Mouse (Mus musculus) testis, adult 2 months (tissue): ENCODE data around the gene Adamts15. TPM values are rescaled to one million over a fixed set of nuclear protein-coding genes. Genes with fewer than 3 reads are reported as not detected.

ENCODE experiments used
- H3K27ac ChIP-seq: fragments of 200-500 bp; 2 replicates; pipeline ENCODE4 v1.5.1; 2012; ENCODE audit warnings: low read depth, low read length; ENCODE audit not compliant: control insufficient read depth, insufficient read depth
- H3K27me3 ChIP-seq: fragments of 200-500 bp; 2 replicates; pipeline ENCODE4 v1.6.1; 2012; ENCODE audit warnings: mild to moderate bottlenecking, low read length, moderate library complexity; ENCODE audit not compliant: control insufficient read depth, insufficient read depth
- H3K36me3 ChIP-seq: fragments of 200-500 bp; 2 replicates; pipeline ENCODE4 v1.6.1; 2012; ENCODE audit warnings: mild to moderate bottlenecking, low read length; ENCODE audit not compliant: control insufficient read depth, insufficient read depth
- H3K4me1 ChIP-seq: fragments of 200-500 bp; 2 replicates; pipeline ENCODE4 v1.6.1; 2012; ENCODE audit warnings: low read length; ENCODE audit not compliant: control insufficient read depth, insufficient read depth
- H3K4me3 ChIP-seq: fragments of 200-500 bp; 2 replicates; pipeline ENCODE4 v1.5.1; 2012; ENCODE audit warnings: low read depth, mild to moderate bottlenecking, low read length, moderate library complexity, mixed read lengths; ENCODE audit not compliant: control insufficient read depth
- CTCF ChIP-seq: fragments of 200-500 bp; IDR thresholded peaks from 2 replicates; pipeline ENCODE4 v1.5.1; 2012; ENCODE audit warnings: low read depth, mild to moderate bottlenecking, inconsistent platforms, low read length, moderate library complexity; ENCODE audit not compliant: control insufficient read depth, insufficient read depth, insufficient replicate concordance
- POLR2A ChIP-seq: fragments of 200-500 bp; IDR thresholded peaks from 2 replicates; pipeline ENCODE4 v1.6.1; 2012; ENCODE audit warnings: low read depth, mild to moderate bottlenecking, inconsistent platforms, low read length, moderate library complexity; ENCODE audit not compliant: control insufficient read depth
- polyA plus RNA-seq: library from polyadenylated mRNA; depleted of rRNA; stranded (reverse); fragments of >200 nt; gene quantifications from 2 replicates; pipeline ENCODE4 v1.2.3, GENCODE M21; 2012

The Adamts15 gene
- polyA plus RNA-seq, 1 experiment, result 0.58 TPM

- Histone ChIP-seq H3K27ac (no peak overlapping the region), H3K27me3 (no peaks in the 10 kb centered on the region), H3K36me3 (no peaks in the 10 kb centered on the region), H3K4me3 (no peak overlapping the region), H3K4me1 (no peaks in the 10 kb centered on the region)
- no peak for TF ChIP-seq POLR2A
- no peak for TF ChIP-seq CTCF
Observed at GRCm38 (mm10) chr9:30903266-30903665, 19.0 kb downstream of the Adamts15 start.

GRCm38 (mm10) chr9:30902641-30903040 lies 19.6 kb downstream of the Adamts15 start:
- H3K27ac ChIP-seq, result no peak overlapping the region
- TF ChIP-seq CTCF (no peak), POLR2A (no peak)
- no peaks in the 10 kb centered on the region for H3K36me3 ChIP-seq
- H3K4me3 ChIP-seq, result no peak overlapping the region
- H3K27me3 ChIP-seq, result no peaks in the 10 kb centered on the region
- H3K4me1 ChIP-seq, result no peaks in the 10 kb centered on the region

- no peaks in the 10 kb centered on the region for H3K27me3 ChIP-seq
- H3K4me1 ChIP-seq, result no peaks in the 10 kb centered on the region
- H3K36me3 ChIP-seq, result no peaks in the 10 kb centered on the region
- H3K27ac ChIP-seq, result no peak overlapping the region
- H3K4me3 ChIP-seq, result no peak overlapping the region
- TF ChIP-seq CTCF (no peak), POLR2A (no peak)
Observed at GRCm38 (mm10) chr9:30902152-30902551, 20.1 kb downstream of the Adamts15 start.

- Histone ChIP-seq H3K27ac (no peak overlapping the region), H3K4me1 (no peaks in the 10 kb centered on the region), H3K27me3 (no peaks in the 10 kb centered on the region), H3K4me3 (no peak overlapping the region), H3K36me3 (no peaks in the 10 kb centered on the region)
- TF ChIP-seq POLR2A (no peak), CTCF (no peak)
Observed at GRCm38 (mm10) chr9:30897169-30897568, 25.1 kb downstream of the Adamts15 start.

GRCm38 (mm10) chr9:30896752-30897151 lies 25.5 kb downstream of the Adamts15 start:
- Histone ChIP-seq H3K4me3 (no peak overlapping the region), H3K27me3 (no peaks in the 10 kb centered on the region), H3K36me3 (no peaks in the 10 kb centered on the region), H3K4me1 (no peaks in the 10 kb centered on the region), H3K27ac (no peak overlapping the region)
- TF ChIP-seq POLR2A, result no peak
- no peak for TF ChIP-seq CTCF

- H3K27me3 ChIP-seq, result no peaks in the 10 kb centered on the region
- no peak overlapping the region for H3K4me3 ChIP-seq
- H3K27ac ChIP-seq, result no peak overlapping the region
- no peaks in the 10 kb centered on the region for H3K36me3 ChIP-seq
- TF ChIP-seq CTCF, result no peak
- TF ChIP-seq POLR2A, result no peak
- no peaks in the 10 kb centered on the region for H3K4me1 ChIP-seq
Observed at GRCm38 (mm10) chr9:30895618-30896017, 26.6 kb downstream of the Adamts15 start.

GRCm38 (mm10) chr9:30886276-30886675 lies 36.0 kb downstream of the Adamts15 start:
- no peak overlapping the region for H3K4me3 ChIP-seq
- no peak overlapping the region for H3K27ac ChIP-seq
- H3K27me3 ChIP-seq, result no peaks in the 10 kb centered on the region
- TF ChIP-seq POLR2A (no peak), CTCF (no peak)
- no peaks in the 10 kb centered on the region for H3K36me3 ChIP-seq
- no peaks in the 10 kb centered on the region for H3K4me1 ChIP-seq

- Histone ChIP-seq H3K27ac (no peak overlapping the region), H3K36me3 (no peaks in the 10 kb centered on the region), H3K4me1 (no peaks in the 10 kb centered on the region), H3K4me3 (no peak overlapping the region), H3K27me3 (no peaks in the 10 kb centered on the region)
- TF ChIP-seq POLR2A (no peak), CTCF (no peak)
Observed at GRCm38 (mm10) chr9:30880553-30880952, 41.7 kb downstream of the Adamts15 start.
